Mouse (Mus musculus) heart, postnatal 4 days (tissue): ENCODE results near the gene Tmed8. TPM values are rescaled to one million over a fixed set of nuclear protein-coding genes. Genes with fewer than 3 reads are reported as not detected.
"Not testable (repeated sequence)": the region's sequence is repeated elsewhere in the genome, so short reads cannot be mapped to it uniquely, and the experiment has no call there.

ENCODE experiments used
- DNase-seq: peaks from one replicate; pipeline ENCODE4 v3.0.0; 2021
- total RNA-seq, 2 experiments: library from RNA; stranded (reverse); gene quantifications; 2 replicates each; pipeline ENCODE4 v1.2.3; 2021

Tmed8 gene
- total RNA-seq, 2 experiments from 2014 or later = 6.7 TPM

DNA sequence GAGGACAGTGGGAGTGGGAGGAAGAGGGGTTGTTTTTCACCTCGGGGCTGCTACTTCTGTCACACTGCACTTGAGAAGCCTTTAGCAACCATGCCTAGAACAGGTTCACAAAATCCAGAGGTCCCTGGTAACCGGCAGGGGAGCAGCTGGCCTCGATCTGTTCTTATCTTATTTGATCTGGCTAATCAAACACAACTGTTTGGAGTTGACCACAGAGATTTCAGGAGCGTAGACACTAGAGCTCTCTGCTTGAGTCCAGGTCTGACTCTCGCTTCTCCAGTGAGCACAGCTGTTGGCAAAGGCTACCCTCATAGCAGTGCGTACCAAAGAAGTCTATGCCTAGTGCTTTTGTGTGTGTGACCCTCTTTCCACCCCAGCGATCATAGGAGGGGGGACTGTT lies 42.2 kb downstream of the Tmed8 start:
- DNase-seq = no peak

DNA sequence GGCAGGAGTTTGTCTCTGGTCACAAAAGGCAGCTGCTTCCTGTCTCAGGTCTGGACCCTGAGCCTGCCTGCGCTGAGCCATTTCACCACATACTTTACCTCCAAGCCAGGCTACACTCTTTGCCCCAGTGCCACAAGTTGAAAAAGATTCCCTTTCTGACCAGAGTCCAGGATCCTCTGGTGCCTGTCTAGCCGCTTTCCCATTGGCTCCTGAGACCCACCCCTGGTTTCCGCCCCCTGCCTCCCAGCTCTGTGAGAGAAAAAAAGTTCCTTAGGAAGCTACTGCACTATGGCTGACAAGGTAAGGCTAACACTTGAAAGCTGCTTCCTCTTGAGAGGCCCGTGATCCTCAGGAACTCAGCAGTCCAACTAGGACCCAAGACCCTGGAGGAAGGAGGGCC lies 42.9 kb downstream of the Tmed8 start:
- DNase-seq = no peak

DNA sequence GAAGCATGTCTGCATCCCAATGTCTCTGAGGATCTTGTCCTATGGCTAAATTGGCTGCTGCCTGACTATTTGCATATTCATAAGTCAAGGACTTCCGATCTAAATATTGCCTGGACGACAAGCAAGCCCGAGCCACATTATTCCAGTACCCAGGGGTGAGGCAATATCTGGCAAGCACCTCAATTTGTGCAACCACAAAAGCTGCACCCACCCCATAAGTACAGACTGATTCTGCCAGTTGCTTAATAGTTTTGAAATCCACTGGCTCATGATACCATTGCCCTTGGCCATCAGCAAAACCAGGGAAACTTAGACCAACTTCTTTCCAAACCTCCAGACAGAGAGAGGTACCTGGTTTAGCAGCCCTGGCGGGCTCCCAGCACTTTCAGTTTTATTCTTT lies 45.8 kb downstream of the Tmed8 start:
- DNase-seq = not testable (repeated sequence)

DNA sequence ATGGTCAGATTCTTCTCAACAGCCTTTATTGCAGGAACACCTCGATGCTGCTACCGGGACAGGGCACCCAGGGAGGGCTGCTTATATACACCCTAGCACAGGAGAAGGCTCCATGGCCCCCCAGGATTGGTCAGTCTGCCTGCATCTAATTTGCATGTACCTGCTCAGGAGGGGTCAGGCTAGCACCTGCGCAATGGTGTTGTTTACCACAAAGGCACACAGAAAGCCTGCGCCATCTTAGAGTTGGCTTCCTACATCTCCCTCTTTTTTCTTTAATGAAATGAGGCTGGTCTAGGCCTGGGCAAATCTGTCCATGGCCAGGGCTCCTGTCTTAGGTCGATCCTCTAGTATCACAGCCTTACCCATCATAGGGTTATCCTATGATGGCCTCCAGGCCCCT lies 50.8 kb downstream of the Tmed8 start:
- DNase-seq = no peak

DNA sequence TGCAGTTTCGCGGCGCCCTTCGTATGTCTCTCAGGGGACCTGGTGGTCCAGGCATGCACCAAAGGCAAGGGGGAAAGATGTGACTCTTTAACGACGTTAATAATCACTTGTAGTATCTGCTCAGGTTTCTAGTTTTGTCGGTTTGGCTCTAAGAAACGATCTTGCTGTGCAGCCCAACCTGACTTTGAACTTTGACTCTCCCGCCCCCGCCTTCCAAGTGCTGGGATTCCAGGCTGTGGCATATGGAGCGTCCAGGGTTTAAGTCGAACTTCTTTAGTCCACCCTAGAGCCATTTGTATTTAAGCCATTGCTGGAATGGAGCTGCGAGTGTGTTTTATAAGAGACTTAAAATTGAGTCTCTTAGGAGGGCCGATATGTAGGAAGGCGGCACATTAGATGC lies 52.1 kb downstream of the Tmed8 start:
- no peak for DNase-seq

DNA sequence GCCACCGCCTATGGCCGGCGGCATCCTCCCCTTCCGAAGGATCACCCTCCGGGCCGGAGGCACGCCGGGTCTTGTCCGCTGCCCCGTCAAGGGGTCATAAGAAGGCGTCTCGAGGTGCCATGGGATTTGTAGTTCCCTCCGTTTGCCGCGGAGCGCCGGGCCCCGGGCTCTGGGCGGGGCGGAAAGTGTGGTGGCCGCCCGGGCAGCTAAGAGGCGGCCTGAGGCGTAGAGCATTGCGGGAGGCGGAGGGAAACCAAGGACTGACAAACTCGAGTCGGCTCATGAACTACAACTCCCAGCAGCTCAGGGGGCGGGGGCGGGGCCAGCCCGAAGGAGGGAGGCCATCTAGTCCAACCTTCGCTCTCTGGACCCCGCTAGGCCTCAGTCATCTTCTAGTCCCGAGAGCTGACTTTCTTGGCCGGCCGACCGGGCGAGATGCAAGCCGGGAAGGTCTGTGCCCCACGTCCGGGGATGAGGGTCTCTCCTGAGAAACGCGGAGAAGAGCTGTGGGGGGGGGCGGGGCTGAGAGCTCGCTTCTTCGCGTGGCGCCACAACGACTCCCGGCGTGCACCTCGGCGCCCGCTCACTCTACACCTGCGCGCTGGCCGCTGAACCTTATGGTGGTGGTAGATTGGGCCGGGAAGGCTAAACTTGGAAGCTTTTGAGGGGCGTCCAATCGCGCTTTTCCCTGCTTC lies 52.7 kb downstream of the Tmed8 start, which contains the start of gene Pomt2:
Pomt2 (minus strand) TSS at position 574 of the 695 bp plus-strand sequence.
- DNase-seq = peak; percentile 93

DNA sequence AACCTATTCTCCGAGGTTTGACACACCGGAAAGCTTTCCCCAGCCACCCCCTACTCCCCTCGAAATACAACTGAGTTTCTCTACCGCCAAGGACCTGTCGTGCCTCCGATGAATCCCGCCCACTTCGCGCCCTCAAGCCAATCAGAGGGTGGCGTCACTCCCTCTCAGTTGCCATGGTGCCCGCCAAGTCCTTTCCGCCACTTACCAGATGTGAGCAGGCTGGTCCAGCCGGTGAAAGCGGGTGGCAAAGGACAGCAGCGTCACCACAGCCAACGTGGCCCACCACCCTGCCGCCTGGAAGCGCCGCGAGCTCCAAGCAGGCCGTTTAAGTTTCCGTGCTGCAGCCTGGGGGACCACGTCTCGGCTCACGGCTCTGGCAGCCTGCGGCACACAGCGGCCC lies 53.3 kb downstream of the Tmed8 start, which contains the start of gene Gstz1:
Gstz1 (plus strand) TSS at position 200 of the 400 bp plus-strand sequence.
- DNase-seq = peak; percentile 90

DNA sequence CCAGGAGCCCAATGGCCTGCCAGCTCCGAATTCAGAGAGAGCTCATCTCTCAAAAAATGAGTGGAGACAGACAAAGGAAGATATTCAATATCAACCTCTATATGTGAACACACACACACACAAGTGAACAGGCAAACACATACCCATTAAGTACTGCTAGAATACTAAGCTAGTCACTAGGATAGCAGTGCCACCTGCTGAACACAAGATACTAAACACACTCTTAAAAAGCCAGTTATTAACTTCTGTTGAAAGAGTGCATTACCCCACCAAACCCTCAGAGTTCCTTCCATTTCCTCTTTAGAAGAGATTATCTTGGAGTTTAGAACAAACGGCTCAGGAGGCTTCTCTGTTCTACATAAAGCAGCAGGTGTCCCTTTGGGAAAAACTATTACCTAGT lies 58.1 kb downstream of the Tmed8 start:
- no peak for DNase-seq

DNA sequence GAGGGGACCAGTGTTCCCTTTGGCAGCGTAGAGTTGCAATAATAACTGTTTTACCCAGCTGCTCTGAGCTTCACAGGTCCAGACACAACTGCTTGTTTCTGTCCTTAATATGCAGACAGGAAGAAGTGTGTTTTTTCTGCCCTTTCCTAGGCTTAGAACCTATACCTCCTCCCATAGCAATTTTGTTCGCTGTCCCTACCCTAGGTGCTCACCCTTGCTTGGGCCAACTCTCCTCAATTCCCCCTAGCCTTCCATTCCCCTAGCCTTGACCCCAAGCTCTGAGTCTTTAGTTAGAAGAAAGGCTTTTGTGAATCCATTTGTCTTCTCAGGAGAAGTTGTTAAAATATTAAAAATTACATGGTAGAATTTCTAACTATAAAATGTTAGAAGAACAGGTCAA lies 61.5 kb downstream of the Tmed8 start:
- no peak for DNase-seq

DNA sequence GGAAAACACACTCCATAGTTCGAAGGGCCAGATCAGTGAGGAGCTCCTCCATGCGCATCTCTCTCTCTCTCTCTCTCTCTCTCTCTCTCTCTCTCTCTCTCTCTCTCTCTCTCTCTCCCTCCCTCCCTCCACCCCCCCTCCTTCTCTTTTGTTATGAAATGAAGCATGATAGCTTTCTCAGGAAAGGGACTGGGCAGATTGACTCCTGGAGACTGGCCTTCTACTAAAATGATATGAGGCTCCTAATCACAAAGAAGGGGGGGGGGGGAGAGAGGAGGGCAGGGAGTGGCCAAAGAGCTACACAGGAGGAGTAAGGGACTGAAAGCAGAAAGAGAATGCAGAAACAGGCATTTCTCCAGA lies 61.9 kb downstream of the Tmed8 start:
- DNase-seq = no peak

DNA sequence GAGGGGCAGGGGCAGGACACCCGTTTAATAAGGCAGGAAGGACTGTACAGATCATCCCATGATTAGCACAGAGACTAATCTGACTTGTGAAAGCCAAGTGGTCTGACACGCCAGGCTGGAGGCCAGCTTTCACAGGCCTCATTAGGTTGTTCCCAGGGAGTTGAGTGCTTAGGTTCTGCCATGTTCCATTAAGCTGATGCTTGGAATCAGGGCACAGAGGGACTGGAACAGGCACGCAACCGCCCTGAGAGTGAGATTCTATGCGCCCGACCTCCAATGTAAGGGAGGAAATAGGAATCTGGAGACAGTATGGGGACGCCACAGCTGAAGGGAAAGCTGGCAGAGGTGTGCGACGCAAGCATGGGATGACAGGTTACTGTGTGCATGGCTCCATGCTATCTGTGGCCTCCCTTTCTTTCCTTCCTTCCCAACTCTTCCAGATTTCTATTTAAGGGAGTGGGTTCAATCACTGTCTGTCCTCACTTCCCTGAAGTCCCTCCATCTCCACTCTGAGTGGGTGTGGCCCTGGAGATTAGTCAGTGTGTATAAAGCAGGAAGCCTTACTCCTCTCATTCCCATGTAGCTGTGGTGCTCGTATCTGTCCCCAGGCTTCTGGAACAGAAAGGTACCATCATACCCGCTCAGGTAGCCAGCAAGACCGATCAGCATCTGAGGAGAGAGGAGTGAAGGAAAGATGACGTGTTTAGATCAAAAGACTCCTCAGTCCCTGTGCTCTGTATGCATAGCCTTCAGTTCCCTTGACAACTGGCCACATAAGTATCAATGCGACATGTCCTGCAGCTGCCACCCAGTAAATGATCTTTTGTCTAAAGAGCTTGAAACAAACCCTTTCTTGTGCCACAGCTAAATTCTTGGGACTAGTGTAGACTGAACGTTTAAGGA lies 62.6 kb downstream of the Tmed8 start:
- DNase-seq = no peak

DNA sequence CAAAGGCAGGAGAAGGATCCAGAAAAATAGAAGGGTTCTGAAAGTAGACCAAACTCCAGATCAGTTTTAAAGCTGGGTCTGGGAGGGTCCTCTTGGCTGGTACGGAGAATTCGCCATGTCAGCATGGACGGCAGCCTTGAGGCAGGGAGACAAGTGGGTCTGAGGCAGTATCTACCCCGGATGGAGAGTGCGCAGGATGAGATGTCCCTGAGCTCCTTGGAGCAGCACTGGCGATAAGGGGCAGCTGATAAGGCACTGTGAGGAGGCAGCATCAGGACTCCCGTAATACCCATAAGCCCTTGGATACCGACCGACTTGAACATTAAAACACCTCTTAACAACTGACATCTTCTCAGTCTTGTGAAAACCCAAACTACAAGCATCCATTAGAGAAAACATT lies 67.5 kb downstream of the Tmed8 start:
- DNase-seq = no peak

DNA sequence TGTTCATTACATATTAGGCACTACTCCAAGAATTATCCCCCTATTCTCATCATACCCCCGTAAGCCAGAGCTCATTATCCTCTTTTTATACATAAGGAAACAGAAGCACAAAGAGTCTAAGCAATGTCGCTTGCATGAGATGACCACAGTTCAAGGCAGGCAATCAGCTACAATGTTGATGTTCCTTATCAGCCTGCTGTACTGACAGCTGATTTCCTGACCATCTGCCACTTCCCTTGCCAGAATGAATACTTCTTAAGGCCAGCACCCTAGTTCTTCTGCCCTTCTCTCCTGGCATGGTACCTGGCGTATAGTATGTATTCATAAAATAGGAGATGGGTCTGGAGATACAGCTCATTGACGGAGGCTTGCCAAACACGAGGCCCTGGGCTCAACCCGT lies 68.0 kb downstream of the Tmed8 start:
- DNase-seq = no peak

DNA sequence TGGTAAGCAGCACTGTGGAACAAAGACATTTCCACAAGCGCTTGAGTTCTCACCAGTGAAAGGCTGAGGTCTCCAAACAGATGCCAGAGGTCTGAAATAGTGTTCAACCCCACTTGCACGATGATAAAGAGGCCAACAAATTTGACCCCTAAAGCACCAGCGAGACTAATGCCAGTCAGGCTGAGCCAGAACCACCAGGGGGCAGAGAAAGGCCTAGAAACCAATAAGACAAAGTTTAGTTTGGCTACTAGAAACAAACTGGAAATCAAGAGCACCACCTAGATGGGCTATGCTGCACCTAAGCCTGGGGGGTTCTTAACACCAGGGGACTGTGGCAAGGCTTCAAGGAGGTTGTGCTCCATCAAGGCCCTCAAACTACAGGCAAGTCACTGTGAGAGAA lies 68.6 kb downstream of the Tmed8 start:
- DNase-seq = peak; percentile 54

DNA sequence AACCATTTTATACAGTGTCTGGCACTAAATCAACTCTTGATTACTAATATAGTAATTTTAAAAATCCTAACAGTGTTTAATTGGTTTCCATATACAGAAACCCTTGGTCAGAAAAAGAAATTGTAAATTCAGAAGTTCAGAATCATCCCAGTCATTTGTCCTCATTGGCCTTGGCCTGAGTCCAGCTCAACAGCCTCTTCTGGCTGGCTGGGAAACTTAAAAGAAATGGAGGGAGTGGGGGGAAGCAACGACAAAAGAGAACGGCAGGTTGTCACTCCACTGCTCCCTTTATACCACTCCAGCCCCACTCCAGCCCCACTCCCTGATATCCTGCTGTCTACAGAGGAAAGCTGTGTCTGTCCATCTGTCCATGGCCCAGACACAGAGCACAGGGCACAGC lies 69.1 kb downstream of the Tmed8 start:
- peak; percentile 16 for DNase-seq

DNA sequence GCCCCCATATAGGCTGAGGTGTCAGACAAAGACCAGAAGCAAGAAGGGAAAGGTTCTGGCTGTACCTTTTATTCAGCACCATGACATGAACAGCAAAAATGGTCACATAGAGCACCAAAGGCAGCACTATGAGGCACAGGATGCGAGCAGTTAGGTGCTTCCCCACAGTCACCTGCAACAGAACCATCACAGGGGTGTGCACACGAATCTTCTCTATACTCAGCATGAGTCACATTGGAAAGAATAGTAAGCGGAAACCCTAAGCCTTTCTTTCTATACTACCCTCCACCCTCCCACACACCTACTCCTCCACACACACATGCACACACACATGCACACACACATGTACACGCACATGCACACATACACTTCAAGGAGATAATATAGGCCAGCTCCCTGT lies 70.0 kb downstream of the Tmed8 start:
- no peak for DNase-seq

DNA sequence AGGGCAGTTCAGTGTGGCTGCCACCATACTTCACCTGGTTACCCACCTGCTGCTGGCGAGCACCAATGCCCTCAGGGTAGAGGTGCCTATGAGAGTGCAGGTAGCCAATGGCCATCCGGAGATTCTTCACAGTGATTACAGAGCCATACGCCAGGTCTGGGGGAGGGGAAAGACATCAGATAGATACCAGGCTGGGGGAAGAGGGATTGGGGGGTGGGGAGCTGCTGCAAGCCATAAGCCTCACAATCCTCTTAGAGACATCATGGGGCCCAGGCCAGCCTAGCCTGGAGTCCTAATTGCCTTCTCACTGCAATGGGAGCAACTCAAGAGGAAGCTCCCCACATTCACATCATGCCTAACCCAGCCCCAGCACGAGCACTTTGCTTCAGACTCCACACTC lies 73.0 kb downstream of the Tmed8 start:
- DNase-seq = no peak

DNA sequence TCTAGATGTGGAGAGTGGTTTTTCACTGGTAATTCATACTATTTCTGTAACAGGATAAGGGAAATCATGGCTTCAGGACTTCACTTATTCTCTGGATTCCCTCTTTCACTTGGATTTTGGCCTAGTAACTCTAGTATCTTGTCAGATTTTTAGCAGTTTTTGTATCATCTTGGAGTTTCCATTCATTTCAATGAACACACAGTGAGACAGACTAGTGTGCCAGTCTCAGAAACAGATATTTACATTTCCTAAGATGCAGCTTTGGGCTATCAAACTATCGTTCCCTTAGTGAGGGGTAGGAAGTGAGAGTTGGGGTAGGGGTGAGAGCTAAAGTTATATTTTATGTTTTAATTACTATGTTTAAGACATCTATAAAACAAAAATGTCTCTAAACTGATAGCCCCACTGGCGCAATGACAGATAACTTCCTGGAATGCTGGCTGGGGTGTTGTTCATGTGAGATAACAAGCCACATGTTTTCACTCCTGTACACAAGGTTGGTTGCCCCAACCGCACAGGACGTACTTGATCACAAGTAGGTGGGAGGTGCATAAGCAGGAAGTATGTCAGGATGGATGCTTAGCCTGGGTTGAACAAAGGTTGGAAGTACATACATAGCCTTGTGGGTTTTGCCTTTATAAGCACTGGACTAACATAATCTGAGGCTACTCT lies 78.2 kb downstream of the Tmed8 start:
- no peak for DNase-seq

Other genes with a start within 250 kb of the Tmed8 start
- not detected for gene Zdhhc22, start 210.0 kb downstream of the Tmed8 start, total RNA-seq
- gene Tmem63c, start 179.1 kb downstream of the Tmed8 start, total RNA-seq = under 1 TPM; 0.18 to 0.50 TPM
- gene Ngb, start 97.9 kb downstream of the Tmed8 start, total RNA-seq = not detected
- gene Gstz1, start 53.3 kb downstream of the Tmed8 start, total RNA-seq = 10 to 100 TPM; 51.8 to 53.9 TPM
- 10 to 100 TPM; 10.7 to 11.9 TPM for gene Pomt2, start 52.5 kb downstream of the Tmed8 start, total RNA-seq
- under 1 TPM; 0.17 to 0.45 TPM for gene Samd15, start 731 bp downstream of the Tmed8 start, total RNA-seq
- under 1 TPM in 1 of 2 experiments, not detected in 1; 0.26 TPM for gene Noxred1, start 38.3 kb upstream of the Tmed8 start, total RNA-seq
- gene Vipas39, start 65.8 kb upstream of the Tmed8 start, total RNA-seq = 10 to 100 TPM; 28.1 to 28.4 TPM
- gene Ahsa1, start 66.0 kb upstream of the Tmed8 start, total RNA-seq = 100 to 1,000 TPM in 1 of 2 experiments, 10 to 100 TPM in 1; 99.4 to 101 TPM
- 1 to 10 TPM in 1 of 2 experiments, under 1 TPM in 1; 0.52 to 1.0 TPM for gene Ism2, start 99.3 kb upstream of the Tmed8 start, total RNA-seq
- gene Sptlc2, start 187.9 kb upstream of the Tmed8 start, total RNA-seq = 10 to 100 TPM; 65.1 to 68.9 TPM
- gene Slirp, start 243.4 kb upstream of the Tmed8 start, total RNA-seq = 100 to 1,000 TPM; 157 to 172 TPM
- 10 to 100 TPM; 14.9 to 15.6 TPM for gene Alkbh1, start 243.6 kb upstream of the Tmed8 start, total RNA-seq